Mouse (Mus musculus) midbrain, postnatal 0 days (tissue): ENCODE results near the gene Plcb1. TPM values are rescaled to one million over a fixed set of nuclear protein-coding genes. Genes with fewer than 3 reads are reported as not detected.

Experiments
- ATAC-seq: fragments of 200-750 bp; cut with Nextera tagmentation; 2 replicates; pipeline ENCODE4 v1.8.0; 2017; ENCODE audit warnings: moderate number of reproducible peaks, mild to moderate bottlenecking, moderate TSS enrichment, moderate library complexity; ENCODE audit not compliant: low FRiP score
- DNase-seq: peaks from one replicate; pipeline ENCODE4 v3.0.0-alpha.2; 2015; ENCODE audit warnings: low spot score
- H3K27ac ChIP-seq: fragments of 300-500 bp; sonication (generic); 2 replicates; pipeline ENCODE4 v1.5.1; 2014; ENCODE audit warnings: low read depth, mild to moderate bottlenecking, low read length, mixed read lengths
- H3K27me3 ChIP-seq: fragments of 300-500 bp; sonication (generic); 2 replicates; pipeline ENCODE4 v1.6.1; 2014; ENCODE audit warnings: low read length, control low read depth, mixed read lengths; ENCODE audit not compliant: insufficient read depth
- H3K36me3 ChIP-seq: fragments of 300-500 bp; sonication (generic); 2 replicates; pipeline ENCODE4 v1.6.1; 2014; ENCODE audit warnings: low read length, control low read depth, mixed read lengths; ENCODE audit not compliant: insufficient read depth
- H3K4me1 ChIP-seq: fragments of 300-500 bp; sonication (generic); 2 replicates; pipeline ENCODE4 v1.6.1; 2014; ENCODE audit warnings: mild to moderate bottlenecking, control low read depth, antibody characterized with exemption, low read length, mixed read lengths; ENCODE audit not compliant: insufficient read depth
- H3K4me2 ChIP-seq: fragments of 300-500 bp; sonication (generic); 2 replicates; pipeline ENCODE4 v1.6.1; 2014; ENCODE audit warnings: low read depth, mild to moderate bottlenecking, low read length, mixed read lengths; ENCODE audit not compliant: poor library complexity, severe bottlenecking
- H3K4me3 ChIP-seq: fragments of 300-500 bp; sonication (generic); 2 replicates; pipeline ENCODE4 v1.5.1; 2014; ENCODE audit warnings: low read depth, mild to moderate bottlenecking, low read length, moderate library complexity
- H3K9ac ChIP-seq: fragments of 300-500 bp; sonication (generic); replicated peaks from 2 replicates; pipeline ENCODE4 v1.6.1; 2014; ENCODE audit warnings: mild to moderate bottlenecking, low read length, moderate library complexity, mixed read lengths; ENCODE audit not compliant: poor library complexity, severe bottlenecking
- H3K9me3 ChIP-seq: fragments of 300-500 bp; sonication (generic); 2 replicates; pipeline ENCODE4 v1.6.1; 2016; ENCODE audit warnings: low read length, control low read depth
- CTCF ChIP-seq: IDR thresholded peaks from 2 replicates; pipeline ENCODE4 v1.5.1; 2016; ENCODE audit warnings: antibody characterized with exemption, mild to moderate bottlenecking
- WGBS: fragments of 180-500 bp; shearing (Covaris S2); extraction: QIAGEN DNeasy Blood & Tissue Kit; methylation state at CpG from one replicate; pipeline ENCODE4 v1.1.7; 2014; 5-methylcytosine and 5-hydroxymethylcytosine counted together
- polyA plus RNA-seq: library from polyadenylated mRNA; unstranded; fragments of >200 nt; fragmentation: Nextera tagmentation; extraction: Ambion mirVana; gene quantifications from 2 replicates; pipeline ENCODE4 v1.2.1, GENCODE M21; 2015
- total RNA-seq: library from RNA; depleted of rRNA; stranded (reverse); fragments of >200 nt; gene quantifications from 2 replicates; pipeline ENCODE4 v1.2.3, GENCODE M21; 2014

Plcb1 gene
- total and polyA plus RNA-seq, 2 experiments from 2014 or later = 36.1 to 59.0 TPM

DNA sequence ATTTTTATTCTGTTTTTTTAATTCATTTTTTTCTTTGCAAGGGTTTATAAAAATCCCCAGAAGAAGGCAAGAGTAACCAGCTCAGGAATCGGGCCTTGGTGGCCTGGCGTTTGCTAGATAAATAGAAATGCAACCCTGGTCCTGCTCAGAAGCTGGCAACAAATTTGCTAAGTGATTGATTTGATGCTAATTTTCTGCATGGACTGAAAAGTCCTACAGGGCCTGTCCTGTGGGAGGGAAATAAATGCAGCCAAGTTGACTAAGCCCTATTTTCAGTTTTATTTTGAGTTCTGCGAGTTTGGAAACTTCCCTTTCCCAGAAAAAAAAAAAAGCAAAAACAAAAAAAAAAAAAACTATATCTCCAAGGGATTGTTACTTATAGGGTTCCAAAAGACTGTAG lies 433.5 kb downstream of the Plcb1 start:
- H3K4me2 ChIP-seq = no peak overlapping the region
- H3K4me3 ChIP-seq = no peak overlapping the region
- 69% methylated on average over 3 of the region's 3 CpGs for WGBS
- no peaks in the 10 kb centered on the region for H3K9me3 ChIP-seq
- no peaks in the 10 kb centered on the region for H3K36me3 ChIP-seq
- ATAC-seq (no peak), DNase-seq (no peak)
- H3K27me3 ChIP-seq = no peaks in the 10 kb centered on the region
- no peaks in the 10 kb centered on the region for H3K4me1 ChIP-seq
- TF ChIP-seq CTCF = no peak
- no peak overlapping the region for H3K27ac ChIP-seq
- H3K9ac ChIP-seq = no peak overlapping the region

GRCm38 (mm10) chr2:135225604-135226025 lies 439.7 kb downstream of the Plcb1 start:
- no peaks in the 10 kb centered on the region for H3K36me3 ChIP-seq
- no peak for TF ChIP-seq CTCF
- ATAC-seq = no peak
- no peak overlapping the region for H3K27ac ChIP-seq
- H3K4me3 ChIP-seq = no peak overlapping the region
- H3K27me3 ChIP-seq = no peaks in the 10 kb centered on the region
- H3K9ac ChIP-seq = no peak overlapping the region
- no peak for DNase-seq
- WGBS = 74% methylated on average over 3 of the region's 3 CpGs
- H3K4me1 ChIP-seq = no peaks in the 10 kb centered on the region
- no peak overlapping the region for H3K4me2 ChIP-seq
- no peaks in the 10 kb centered on the region for H3K9me3 ChIP-seq

- H3K9ac ChIP-seq = no peak overlapping the region
- no peak for ATAC-seq
- H3K36me3 ChIP-seq = no peaks in the 10 kb centered on the region
- H3K4me2 ChIP-seq = no peak overlapping the region
- no peaks in the 10 kb centered on the region for H3K4me1 ChIP-seq
- no peak overlapping the region for H3K4me3 ChIP-seq
- no peak overlapping the region for H3K27ac ChIP-seq
- no peaks in the 10 kb centered on the region for H3K27me3 ChIP-seq
- no peak for TF ChIP-seq CTCF
- H3K9me3 ChIP-seq = no peaks in the 10 kb centered on the region
- WGBS = 85% methylated on average over 3 of the region's 3 CpGs
- DNase-seq = peak; percentile 10
Measured at GRCm38 (mm10) chr2:135230262-135230661, 444.4 kb downstream of the Plcb1 start.

DNA sequence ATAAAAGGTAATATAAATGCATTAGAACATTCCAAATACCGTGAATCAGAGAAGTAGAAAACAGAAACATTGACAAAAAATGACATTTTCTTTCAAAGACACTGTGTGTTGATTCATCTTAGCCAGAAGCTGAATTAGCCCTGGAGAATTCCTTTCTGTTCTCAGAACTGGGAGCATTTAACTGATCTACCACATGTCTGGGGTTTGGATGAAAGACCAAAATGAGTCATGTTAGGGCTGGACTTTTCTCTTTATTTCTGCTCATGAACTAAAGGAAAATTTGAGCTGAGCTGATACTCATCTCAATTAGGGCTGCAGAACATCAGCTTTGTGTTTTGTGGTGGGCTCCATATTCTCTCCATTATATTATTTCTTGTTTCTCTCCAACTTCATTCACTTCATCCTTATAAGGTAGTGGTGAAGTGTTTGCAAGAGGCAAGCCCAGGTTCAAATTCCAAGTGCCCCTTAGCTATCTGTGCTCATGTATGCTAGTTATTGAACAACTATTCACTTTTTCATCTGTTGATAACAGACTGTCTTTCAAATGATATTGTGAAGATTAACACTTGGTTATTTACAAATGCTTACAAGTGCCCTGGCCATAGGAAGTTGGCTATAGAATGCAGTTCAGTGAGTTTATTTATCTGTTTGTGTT lies 456.9 kb downstream of the Plcb1 start:
- TF ChIP-seq CTCF = no peak
- no peak for DNase-seq
- no peaks in the 10 kb centered on the region for H3K9me3 ChIP-seq
- H3K4me3 ChIP-seq = no peak overlapping the region
- H3K27ac ChIP-seq = no peak overlapping the region
- H3K36me3 ChIP-seq = no peaks in the 10 kb centered on the region
- no peak overlapping the region for H3K4me2 ChIP-seq
- ATAC-seq = no peak
- no peaks in the 10 kb centered on the region for H3K27me3 ChIP-seq
- WGBS = 79% methylated on average over 1 of the region's 1 CpGs
- H3K4me1 ChIP-seq = no peaks in the 10 kb centered on the region
- no peak overlapping the region for H3K9ac ChIP-seq

GRCm38 (mm10) chr2:135243764-135244163 lies 457.9 kb downstream of the Plcb1 start:
- Histone ChIP-seq H3K9ac (no peak overlapping the region), H3K27ac (no peak overlapping the region), H3K4me2 (no peak overlapping the region), H3K9me3 (no peaks in the 10 kb centered on the region), H3K4me1 (no peaks in the 10 kb centered on the region), H3K36me3 (no peaks in the 10 kb centered on the region), H3K4me3 (no peak overlapping the region), H3K27me3 (no peaks in the 10 kb centered on the region)
- 72% methylated on average over 4 of the region's 4 CpGs for WGBS
- TF ChIP-seq CTCF = no peak
- DNase-seq (no peak), ATAC-seq (no peak)

- 93% methylated on average over 2 of the region's 2 CpGs for WGBS
- H3K4me2 ChIP-seq = no peak overlapping the region
- no peaks in the 10 kb centered on the region for H3K4me1 ChIP-seq
- ATAC-seq (no peak), DNase-seq (no peak)
- H3K4me3 ChIP-seq = no peak overlapping the region
- TF ChIP-seq CTCF = no peak
- H3K36me3 ChIP-seq = no peaks in the 10 kb centered on the region
- no peaks in the 10 kb centered on the region for H3K27me3 ChIP-seq
- no peaks in the 10 kb centered on the region for H3K9me3 ChIP-seq
- no peak overlapping the region for H3K9ac ChIP-seq
- no peak overlapping the region for H3K27ac ChIP-seq
Measured at GRCm38 (mm10) chr2:135249925-135250324, 464.1 kb downstream of the Plcb1 start.
